Mouse (Mus musculus): ENCODE measurements around the gene Gm20422. TPM values are rescaled to one million over a fixed set of nuclear protein-coding genes. Genes with fewer than 3 reads are reported as not detected.
A peak's percentile ranks its signal among the peaks of the same experiment; 100 is the strongest.

The Gm20422 gene
- polyA plus RNA-seq (2015; fragmentation: Nextera tagmentation; extraction: Ambion mirVana): 0.79 TPM in 1 of 2 replicates, not detected in the other

DNA sequence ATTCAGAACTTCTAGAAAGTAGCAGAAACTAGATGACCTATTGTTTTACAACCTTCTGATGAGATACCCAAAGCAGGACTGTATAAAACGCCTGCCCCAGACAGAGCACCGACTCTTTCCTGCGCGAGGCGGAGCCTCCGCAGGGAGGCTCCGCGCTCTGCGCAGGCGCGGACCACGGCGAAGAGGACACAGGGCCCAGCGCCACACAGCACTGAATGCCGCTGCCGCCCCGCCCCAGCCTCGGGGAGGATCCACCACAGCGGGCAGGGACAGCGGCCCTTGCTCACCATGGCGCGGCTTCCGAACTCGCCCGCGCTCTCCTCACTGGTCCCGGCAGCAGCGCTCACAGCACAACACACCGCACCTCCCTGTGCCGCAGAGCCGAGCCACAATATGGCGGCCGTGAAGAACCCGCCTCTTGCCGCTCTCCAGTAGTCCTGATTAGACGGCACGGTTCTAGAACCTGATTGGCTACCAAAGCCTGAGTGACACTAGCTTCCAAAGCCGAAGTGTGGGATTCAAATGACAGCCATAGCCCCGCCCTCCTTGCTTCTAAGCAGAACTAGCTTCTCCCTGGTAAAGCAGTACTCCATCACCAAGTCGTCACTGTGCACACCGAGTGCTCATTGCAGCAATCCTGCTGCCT lies at the start of gene Gm20422:
TSS of gene Gm20422 (minus strand) at position 384 of the 646 bp plus-strand sequence.
- Histone ChIP-seq H3K9ac (ENCODE audit: low read depth, low read length) (peak within 1 kb of the TSS; percentile 91), H3K4me3 (ENCODE audit: low read depth, low read length) (peak within 1 kb of the TSS; percentile 81), H3K9me3 (replicated peaks; ENCODE audit: control insufficient read depth, low read length) (no peaks in the 10 kb centered on the region), H3K4me2 (ENCODE audit: low read depth, low read length) (peak within 1 kb of the TSS; percentile 80), H3K36me3 (ENCODE audit: control insufficient read depth, insufficient read depth) (no peaks in the 10 kb centered on the region), H3K27ac (ENCODE audit: low read length) (peak within 1 kb of the TSS; percentile 99), H3K4me1 (ENCODE audit: control insufficient read depth, low read depth, low read length) (peaks cover 25% of the 10 kb centered on the region), H3K27me3 (ENCODE audit: control insufficient read depth, insufficient read depth, low read depth, low read length) (no peaks in the 10 kb centered on the region)
- ATAC-seq (ENCODE audit: low read depth): peak; percentile 98
- 0% methylated on average over 41 of the region's 41 CpGs for WGBS (ENCODE audit: insufficient replicate concordance)

DNA sequence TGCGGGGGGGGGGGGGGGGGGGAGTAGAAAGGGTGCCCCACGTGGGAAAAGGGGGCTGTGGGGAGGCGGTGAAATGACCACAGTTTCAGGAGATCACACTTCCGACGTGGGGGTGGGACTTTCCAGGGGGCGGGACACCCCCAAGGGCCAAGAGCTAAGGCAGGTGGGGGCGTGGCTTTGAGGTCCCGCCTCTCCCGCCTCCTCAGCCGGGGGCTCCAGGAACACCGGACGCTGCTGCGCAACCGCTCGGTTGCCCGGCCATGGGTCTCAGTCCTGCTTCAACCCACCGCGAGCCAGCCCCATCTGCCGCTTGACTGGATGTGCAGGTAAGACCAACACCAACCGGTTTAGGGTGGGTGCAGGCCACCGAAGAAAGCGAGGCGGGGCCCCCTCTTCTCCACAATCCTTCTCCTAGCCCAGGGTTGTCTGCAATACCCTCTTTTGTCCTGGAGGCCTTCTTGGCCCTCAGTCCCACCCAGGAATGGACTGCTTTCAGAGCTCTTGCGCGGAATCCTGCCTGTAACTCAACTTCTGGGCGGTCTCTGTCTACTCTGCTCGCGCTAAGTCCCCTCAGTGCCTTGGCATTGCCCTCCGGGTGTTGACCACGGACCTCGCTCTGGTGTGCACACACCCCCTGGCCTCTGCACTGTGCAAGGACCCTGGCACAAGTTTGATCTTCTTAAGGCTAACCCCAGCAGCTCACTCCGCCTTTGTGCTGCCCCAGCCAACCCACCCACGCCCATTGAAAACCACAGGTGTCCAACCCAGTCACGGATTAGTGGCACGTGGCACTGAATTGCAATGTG lies 47.9 kb upstream of the Gm20422 start, which contains the start of gene Lpar2:
TSS of gene Lpar2 (plus strand) at position 44 of the 806 bp plus-strand sequence.
- H3K27me3 ChIP-seq (ENCODE audit: control insufficient read depth, insufficient read depth, low read depth, low read length): no peaks in the 10 kb centered on the region
- peaks cover 6% of the 10 kb centered on the region for H3K4me1 ChIP-seq (ENCODE audit: control insufficient read depth, low read depth, low read length)
- H3K4me2 ChIP-seq (ENCODE audit: low read depth, low read length): peak within 1 kb of the TSS; percentile 76
- H3K9ac ChIP-seq (ENCODE audit: low read depth, low read length): peak within 1 kb of the TSS; percentile 44; the same call in 1 of the 2 replicates
- H3K4me3 ChIP-seq (ENCODE audit: low read depth, low read length): peak within 1 kb of the TSS; percentile 59
- H3K36me3 ChIP-seq (ENCODE audit: control insufficient read depth, insufficient read depth): no peaks in the 10 kb centered on the region
- WGBS (ENCODE audit: insufficient replicate concordance): 4% methylated on average over 27 of the region's 35 CpGs
- ATAC-seq (ENCODE audit: low read depth): peak; percentile 70
- H3K9me3 ChIP-seq (replicated peaks; ENCODE audit: control insufficient read depth, low read length): no peaks in the 10 kb centered on the region
- no peak within 1 kb of the TSS for H3K27ac ChIP-seq (ENCODE audit: low read length)

DNA sequence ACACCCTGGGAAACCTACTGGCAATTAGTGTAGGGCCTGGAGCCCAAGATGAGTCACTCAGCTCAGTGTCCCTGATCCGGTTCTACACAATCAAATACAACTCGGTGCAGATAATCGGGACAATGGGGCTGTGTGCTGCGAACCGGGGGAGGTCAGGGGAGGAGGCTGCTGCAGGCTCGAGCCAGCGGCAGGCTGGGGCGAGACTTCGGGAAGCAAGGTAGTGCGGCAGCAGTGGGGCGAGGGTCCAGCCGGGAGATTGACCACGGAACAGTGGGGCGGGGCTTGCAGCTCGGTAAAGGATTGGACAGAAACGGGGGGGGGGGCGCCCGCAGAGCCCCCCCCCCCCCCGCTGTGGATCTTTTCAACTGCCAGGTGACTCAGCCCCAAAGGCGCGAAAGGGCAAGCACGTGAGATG lies 47.3 kb upstream of the Gm20422 start:
- H3K4me2 ChIP-seq (ENCODE audit: low read depth, low read length): peak overlapping the region; percentile 76
- 3% methylated on average over 14 of the region's 22 CpGs for WGBS (ENCODE audit: insufficient replicate concordance)
- no peak overlapping the region for H3K9ac ChIP-seq (ENCODE audit: low read depth, low read length)
- H3K27me3 ChIP-seq (ENCODE audit: control insufficient read depth, insufficient read depth, low read depth, low read length): no peaks in the 10 kb centered on the region
- peak overlapping the region; percentile 59 for H3K4me3 ChIP-seq (ENCODE audit: low read depth, low read length)
- H3K36me3 ChIP-seq (ENCODE audit: control insufficient read depth, insufficient read depth): no peaks in the 10 kb centered on the region
- H3K27ac ChIP-seq (ENCODE audit: low read length): no peak overlapping the region
- ATAC-seq (ENCODE audit: low read depth): 0 out of 2 replicates have a peak, but pooled peaks have one; percentile 22
- no peaks in the 10 kb centered on the region for H3K9me3 ChIP-seq (replicated peaks; ENCODE audit: control insufficient read depth, low read length)
- peaks cover 6% of the 10 kb centered on the region for H3K4me1 ChIP-seq (ENCODE audit: control insufficient read depth, low read depth, low read length)

GRCm38 (mm10) chr8:69820466-69820865 lies 45.8 kb upstream of the Gm20422 start:
- Histone ChIP-seq H3K9ac (ENCODE audit: low read depth, low read length) (no peak overlapping the region), H3K27me3 (ENCODE audit: control insufficient read depth, insufficient read depth, low read depth, low read length) (no peaks in the 10 kb centered on the region), H3K9me3 (replicated peaks; ENCODE audit: control insufficient read depth, low read length) (no peaks in the 10 kb centered on the region), H3K36me3 (ENCODE audit: control insufficient read depth, insufficient read depth) (no peaks in the 10 kb centered on the region), H3K4me2 (ENCODE audit: low read depth, low read length) (no peak overlapping the region), H3K27ac (ENCODE audit: low read length) (no peak overlapping the region), H3K4me1 (ENCODE audit: control insufficient read depth, low read depth, low read length) (peaks cover 6% of the 10 kb centered on the region), H3K4me3 (ENCODE audit: low read depth, low read length) (no peak overlapping the region)
- ATAC-seq (ENCODE audit: low read depth): no peak
- WGBS (ENCODE audit: insufficient replicate concordance): 76% methylated on average over 9 of the region's 9 CpGs

GRCm38 (mm10) chr8:69815396-69815795 lies 40.7 kb upstream of the Gm20422 start:
- ATAC-seq (ENCODE audit: low read depth): no peak
- Histone ChIP-seq H3K36me3 (ENCODE audit: control insufficient read depth, insufficient read depth) (peaks cover 14% of the 10 kb centered on the region; the same call in 1 of the 2 replicates), H3K4me3 (ENCODE audit: low read depth, low read length) (no peak overlapping the region), H3K27me3 (ENCODE audit: control insufficient read depth, insufficient read depth, low read depth, low read length) (no peaks in the 10 kb centered on the region), H3K9ac (ENCODE audit: low read depth, low read length) (no peak overlapping the region), H3K27ac (ENCODE audit: low read length) (no peak overlapping the region), H3K4me2 (ENCODE audit: low read depth, low read length) (no peak overlapping the region), H3K4me1 (ENCODE audit: control insufficient read depth, low read depth, low read length) (no peaks in the 10 kb centered on the region), H3K9me3 (replicated peaks; ENCODE audit: control insufficient read depth, low read length) (no peaks in the 10 kb centered on the region)
- WGBS (ENCODE audit: insufficient replicate concordance): 70% methylated on average over 4 of the region's 4 CpGs

DNA sequence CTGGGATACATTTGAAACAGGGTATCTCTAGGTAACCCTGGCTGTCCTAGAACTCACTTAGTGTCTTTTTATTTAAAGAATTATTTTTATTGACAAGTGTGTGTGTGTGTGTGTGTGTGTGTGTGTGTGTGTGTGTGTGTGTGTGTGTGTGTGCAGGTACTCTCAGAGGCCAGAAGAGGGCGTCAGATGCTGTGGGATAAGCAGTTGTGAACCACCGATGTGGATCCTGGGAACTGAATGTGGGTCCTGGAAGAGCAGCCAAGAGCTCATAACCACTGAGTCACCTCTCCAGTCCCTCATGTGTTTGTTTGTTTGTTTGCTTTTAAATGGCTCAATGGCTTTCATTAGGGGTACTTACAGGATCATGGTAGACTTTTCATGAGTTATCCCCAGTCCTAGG lies 40.2 kb upstream of the Gm20422 start:
- no peak overlapping the region for H3K9ac ChIP-seq (ENCODE audit: low read depth, low read length)
- no peaks in the 10 kb centered on the region for H3K27me3 ChIP-seq (ENCODE audit: control insufficient read depth, insufficient read depth, low read depth, low read length)
- peaks cover 14% of the 10 kb centered on the region; the same call in 1 of the 2 replicates for H3K36me3 ChIP-seq (ENCODE audit: control insufficient read depth, insufficient read depth)
- no peak for ATAC-seq (ENCODE audit: low read depth)
- no peaks in the 10 kb centered on the region for H3K4me1 ChIP-seq (ENCODE audit: control insufficient read depth, low read depth, low read length)
- no peak overlapping the region for H3K27ac ChIP-seq (ENCODE audit: low read length)
- no peak overlapping the region for H3K4me2 ChIP-seq (ENCODE audit: low read depth, low read length)
- H3K4me3 ChIP-seq (ENCODE audit: low read depth, low read length): no peak overlapping the region
- H3K9me3 ChIP-seq (replicated peaks; ENCODE audit: control insufficient read depth, low read length): no peaks in the 10 kb centered on the region
- WGBS (ENCODE audit: insufficient replicate concordance): 71% methylated on average over 2 of the region's 2 CpGs

DNA sequence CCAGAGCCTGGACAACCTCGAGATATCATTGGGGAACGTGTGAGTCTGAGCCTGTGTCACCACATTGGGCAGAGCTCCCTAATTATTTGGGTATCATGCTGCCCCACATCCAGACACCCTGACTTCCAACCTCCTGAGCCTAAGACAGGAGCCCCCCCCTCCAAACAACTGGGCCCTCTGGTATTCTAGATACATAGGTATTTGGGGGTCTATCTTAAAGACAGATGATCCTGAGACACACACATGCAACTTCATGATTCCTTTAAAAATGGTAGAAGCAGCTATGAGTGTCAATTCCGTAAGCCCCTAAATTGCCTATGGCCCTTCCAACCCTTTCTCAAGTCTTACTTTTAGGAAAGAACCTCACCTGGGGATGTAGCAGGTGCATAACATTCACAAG lies 35.1 kb upstream of the Gm20422 start:
- Histone ChIP-seq H3K27ac (ENCODE audit: low read length) (no peak overlapping the region), H3K9me3 (replicated peaks; ENCODE audit: control insufficient read depth, low read length) (no peaks in the 10 kb centered on the region), H3K4me2 (ENCODE audit: low read depth, low read length) (no peak overlapping the region), H3K9ac (ENCODE audit: low read depth, low read length) (no peak overlapping the region), H3K27me3 (ENCODE audit: control insufficient read depth, insufficient read depth, low read depth, low read length) (no peaks in the 10 kb centered on the region), H3K4me3 (ENCODE audit: low read depth, low read length) (no peak overlapping the region; the same call in 1 of the 2 replicates), H3K4me1 (ENCODE audit: control insufficient read depth, low read depth, low read length) (peaks cover 9% of the 10 kb centered on the region), H3K36me3 (ENCODE audit: control insufficient read depth, insufficient read depth) (peaks cover 37% of the 10 kb centered on the region)
- no peak for ATAC-seq (ENCODE audit: low read depth)
- 41% methylated on average over 3 of the region's 3 CpGs for WGBS (ENCODE audit: insufficient replicate concordance)

GRCm38 (mm10) chr8:69808864-69809403 lies 34.2 kb upstream of the Gm20422 start:
- Histone ChIP-seq H3K4me1 (ENCODE audit: control insufficient read depth, low read depth, low read length) (peaks cover 9% of the 10 kb centered on the region), H3K4me3 (ENCODE audit: low read depth, low read length) (peak overlapping the region; percentile 62), H3K9ac (ENCODE audit: low read depth, low read length) (peak overlapping the region; percentile 65), H3K27ac (ENCODE audit: low read length) (0 out of 2 replicates have a peak overlapping the region, but pooled peaks have one; percentile 19), H3K36me3 (ENCODE audit: control insufficient read depth, insufficient read depth) (peaks cover 36% of the 10 kb centered on the region), H3K9me3 (replicated peaks; ENCODE audit: control insufficient read depth, low read length) (no peaks in the 10 kb centered on the region), H3K27me3 (ENCODE audit: control insufficient read depth, insufficient read depth, low read depth, low read length) (no peaks in the 10 kb centered on the region), H3K4me2 (ENCODE audit: low read depth, low read length) (peak overlapping the region; percentile 83)
- WGBS (ENCODE audit: insufficient replicate concordance): under 1% methylated on average over 23 of the region's 23 CpGs
- ATAC-seq (ENCODE audit: low read depth): 0 out of 2 replicates have a peak, but pooled peaks have one; percentile 20

Data from liver, embryonic 16.5 days (tissue).